Mouse (Mus musculus): Measurements from ENCODE around the gene Rsbn1. TPM values are rescaled to one million over a fixed set of nuclear protein-coding genes. Genes with fewer than 3 reads are reported as not detected.

Rsbn1 gene
- polyA plus RNA-seq, 1 experiment from 2014 or later = 29.3 TPM

GRCm38 (mm10) chr3:104007479-104007878, 93.6 kb downstream of the Rsbn1 start:
- DNase-seq = peak; percentile 56
- Histone ChIP-seq H3K36me3 (ENCODE audit: control insufficient read depth, insufficient read depth, low read length) (peaks cover 58% of the 10 kb centered on the region), H3K9me3 (ENCODE audit: control insufficient read depth, low read length) (no peaks in the 10 kb centered on the region), H3K4me3 (replicated peaks; ENCODE audit: low read depth, low read length) (no peak overlapping the region), H3K4me1 (ENCODE audit: control insufficient read depth, insufficient read depth, low read length) (no peaks in the 10 kb centered on the region), H3K9ac (replicated peaks; ENCODE audit: low read length) (no peak overlapping the region), H3K4me2 (ENCODE audit: low read length) (no peak overlapping the region), H3K27me3 (ENCODE audit: control insufficient read depth, insufficient read depth, low read length) (no peaks in the 10 kb centered on the region), H3K27ac (replicated peaks; ENCODE audit: low read depth, low read length) (no peak overlapping the region)
- 74% methylated on average over 8 of the region's 8 CpGs for WGBS
- no peak for ATAC-seq (ENCODE audit: low FRiP score, low TSS enrichment)

- ATAC-seq (ENCODE audit: low FRiP score, low TSS enrichment) (no peak), DNase-seq (no peak)
- H3K27ac ChIP-seq (replicated peaks; ENCODE audit: low read depth, low read length) = no peak overlapping the region
- no peak overlapping the region for H3K4me2 ChIP-seq (ENCODE audit: low read length)
- H3K4me1 ChIP-seq (ENCODE audit: control insufficient read depth, insufficient read depth, low read length) = no peaks in the 10 kb centered on the region
- no peak overlapping the region for H3K4me3 ChIP-seq (replicated peaks; ENCODE audit: low read depth, low read length)
- peaks cover 48% of the 10 kb centered on the region for H3K36me3 ChIP-seq (ENCODE audit: control insufficient read depth, insufficient read depth, low read length)
- 88% methylated on average over 5 of the region's 5 CpGs for WGBS
- H3K27me3 ChIP-seq (ENCODE audit: control insufficient read depth, insufficient read depth, low read length) = no peaks in the 10 kb centered on the region
- H3K9me3 ChIP-seq (ENCODE audit: control insufficient read depth, low read length) = no peaks in the 10 kb centered on the region
- no peak overlapping the region for H3K9ac ChIP-seq (replicated peaks; ENCODE audit: low read length)
Observed at GRCm38 (mm10) chr3:104009924-104010662, 96.2 kb downstream of the Rsbn1 start.

- H3K27me3 ChIP-seq (ENCODE audit: control insufficient read depth, insufficient read depth, low read length) = no peaks in the 10 kb centered on the region
- no peaks in the 10 kb centered on the region for H3K4me1 ChIP-seq (ENCODE audit: control insufficient read depth, insufficient read depth, low read length)
- no peak overlapping the region for H3K9ac ChIP-seq (replicated peaks; ENCODE audit: low read length)
- no peaks in the 10 kb centered on the region for H3K9me3 ChIP-seq (ENCODE audit: control insufficient read depth, low read length)
- no peak overlapping the region for H3K27ac ChIP-seq (replicated peaks; ENCODE audit: low read depth, low read length)
- no peak overlapping the region for H3K4me2 ChIP-seq (ENCODE audit: low read length)
- no peak for DNase-seq
- H3K36me3 ChIP-seq (ENCODE audit: control insufficient read depth, insufficient read depth, low read length) = peaks cover 46% of the 10 kb centered on the region
- WGBS = 96% methylated on average over 2 of the region's 2 CpGs
- no peak overlapping the region for H3K4me3 ChIP-seq (replicated peaks; ENCODE audit: low read depth, low read length)
- ATAC-seq (ENCODE audit: low FRiP score, low TSS enrichment) = no peak
Observed at GRCm38 (mm10) chr3:104011972-104012371, 98.1 kb downstream of the Rsbn1 start.

Other genes starting within 250 kb of the Rsbn1 start
- 2.0 and 4.8 TPM in 2 replicates for gene Olfml3, start 176.1 kb upstream of the Rsbn1 start, polyA plus RNA-seq (2014; fragmentation: Nextera tagmentation; extraction: Ambion mirVana)
- not detected in 2 replicates for gene Gm10964, start 174.8 kb upstream of the Rsbn1 start, polyA plus RNA-seq (2014; fragmentation: Nextera tagmentation; extraction: Ambion mirVana)
- gene Hipk1, start 122.6 kb upstream of the Rsbn1 start, polyA plus RNA-seq (2014; fragmentation: Nextera tagmentation; extraction: Ambion mirVana) = 18.9 and 22.1 TPM in 2 replicates
- gene Dclre1b, start 104.7 kb upstream of the Rsbn1 start, polyA plus RNA-seq (2014; fragmentation: Nextera tagmentation; extraction: Ambion mirVana) = 23.0 and 29.2 TPM in 2 replicates
- 20.1 and 25.4 TPM in 2 replicates for gene Ap4b1, start 104.6 kb upstream of the Rsbn1 start, polyA plus RNA-seq (2014; fragmentation: Nextera tagmentation; extraction: Ambion mirVana)
- 0.18 TPM in 1 of 2 replicates, not detected in the other for gene Gm43064, start 104.5 kb upstream of the Rsbn1 start, polyA plus RNA-seq (2014; fragmentation: Nextera tagmentation; extraction: Ambion mirVana)
- gene Bcl2l15, start 81.5 kb upstream of the Rsbn1 start, polyA plus RNA-seq (2014; fragmentation: Nextera tagmentation; extraction: Ambion mirVana) = 0.20 and 0.22 TPM in 2 replicates
- gene Ptpn22, start 54.3 kb upstream of the Rsbn1 start, polyA plus RNA-seq (2014; fragmentation: Nextera tagmentation; extraction: Ambion mirVana) = 0.26 TPM in 2 replicates
- gene Phtf1, start 54.0 kb downstream of the Rsbn1 start, polyA plus RNA-seq (2014; fragmentation: Nextera tagmentation; extraction: Ambion mirVana) = 24.7 and 35.9 TPM in 2 replicates

Data from midbrain, embryonic 14.5 days (tissue).